Mouse (Mus musculus): ENCODE measurements at regions not wholly inside any gene's neighbourhood (a gene's known extent, or its start where the extent isn't known, plus 50 kb on each side); places are given as distances from the start of the nearest gene placed in this dataset.

DNA sequence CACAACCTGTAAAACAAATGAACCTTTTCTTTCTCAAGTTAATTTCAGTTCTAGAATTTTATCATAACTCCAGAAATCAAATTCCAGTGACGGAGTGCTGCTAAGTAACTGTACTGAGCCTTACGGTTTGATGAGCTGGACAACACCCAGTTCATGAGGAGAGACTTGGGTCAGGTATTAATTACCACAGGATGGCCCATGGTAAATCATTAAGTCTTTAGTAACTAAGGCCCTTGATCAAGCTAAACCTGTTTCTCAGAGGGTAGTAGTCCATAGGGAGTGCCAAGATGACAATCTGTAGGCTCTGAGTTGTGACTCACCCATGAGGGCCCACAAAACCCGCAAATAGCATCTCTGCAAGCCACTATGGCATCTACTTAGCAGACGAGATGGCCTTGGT is 101.1 kb upstream of the Arhgap5 start:
- DNase-seq, result no peak

DNA sequence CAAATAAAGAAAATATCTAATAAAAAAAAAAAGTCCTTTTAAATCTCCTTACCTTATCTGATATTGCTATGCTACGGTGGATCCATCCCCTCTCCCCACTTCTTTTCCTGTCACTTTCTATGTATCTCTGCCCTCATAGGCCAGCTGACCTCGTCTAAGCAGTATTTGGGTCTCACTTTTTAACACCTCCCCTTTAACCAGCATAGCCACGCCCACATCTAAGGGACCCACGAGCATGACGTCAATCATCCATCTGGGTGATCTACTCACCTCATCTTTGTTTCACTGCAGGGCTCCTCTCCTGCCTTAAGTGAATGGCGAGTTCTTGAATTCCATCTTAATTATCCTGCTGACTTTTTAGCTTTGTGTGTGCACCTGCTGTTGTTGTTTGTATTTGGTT is 97.4 kb upstream of the Arhgap5 start:
- no peak for DNase-seq

DNA sequence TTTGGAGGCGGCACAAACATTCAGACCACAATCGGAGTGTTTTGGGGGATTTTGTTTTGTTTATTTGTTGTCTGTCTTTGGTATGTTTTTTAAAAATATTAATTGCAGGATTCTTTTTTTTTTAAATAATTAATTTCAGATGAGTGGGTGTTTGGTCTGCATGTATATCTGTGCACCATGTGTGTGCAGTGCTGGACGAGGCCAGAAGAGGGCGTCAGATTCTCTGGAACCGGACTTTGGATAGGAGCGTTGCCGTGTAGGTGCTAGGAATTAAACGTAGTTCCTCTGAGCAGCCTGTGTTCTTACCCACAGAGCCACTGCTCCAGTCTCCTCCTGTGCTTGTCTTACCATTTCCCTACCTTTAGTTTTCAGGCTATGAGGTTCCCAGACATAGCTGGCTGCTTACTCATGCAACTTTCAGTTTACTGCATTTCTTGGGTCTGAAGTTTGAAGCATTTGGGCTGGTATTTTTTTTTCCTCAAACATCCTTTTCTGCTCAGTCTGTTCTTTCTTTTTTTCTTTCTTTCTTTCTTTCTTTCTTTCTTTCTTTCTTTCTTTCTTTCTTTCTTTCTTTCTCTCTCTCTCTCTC is 95.4 kb upstream of the Arhgap5 start:
- DNase-seq, result no peak

DNA sequence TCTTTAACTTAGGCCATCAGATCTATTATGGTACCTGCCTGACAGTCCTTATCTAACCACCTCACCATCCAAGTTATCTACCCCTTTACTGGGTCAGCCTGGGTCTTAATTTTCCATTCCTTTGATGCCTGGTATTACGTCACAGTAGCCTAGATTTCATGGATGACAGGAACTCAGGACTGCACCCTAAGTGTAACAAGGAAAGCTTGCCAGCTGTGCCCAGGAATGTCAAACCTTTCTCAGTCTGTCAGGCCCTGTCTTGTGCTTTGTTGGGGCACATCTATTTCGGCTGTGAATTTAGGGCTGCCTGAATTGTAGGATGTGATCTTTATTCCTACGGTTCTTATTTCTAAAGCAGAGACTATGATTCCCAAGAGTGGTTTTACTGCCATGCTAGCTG is 94.6 kb upstream of the Arhgap5 start:
- DNase-seq, result no peak

DNA sequence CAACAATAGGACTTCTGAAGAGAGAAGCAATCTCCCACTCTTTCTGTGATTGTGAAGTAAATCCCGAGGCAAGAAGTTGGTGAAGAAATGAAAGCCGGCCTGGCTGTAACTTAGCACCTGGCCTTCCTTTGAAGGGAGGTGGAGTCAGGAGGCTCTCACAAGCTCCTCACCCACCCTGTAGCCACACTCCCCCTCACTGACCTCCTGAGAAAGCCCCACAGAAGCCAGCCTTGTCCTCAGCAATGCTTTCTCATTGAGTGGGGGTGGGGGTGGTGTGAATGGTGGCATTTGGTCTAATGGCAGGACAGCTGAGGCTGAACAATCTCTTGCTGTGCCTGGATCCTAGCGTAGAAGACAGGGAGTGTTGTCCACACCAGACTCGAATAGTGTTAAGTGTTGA is 91.6 kb upstream of the Arhgap5 start:
- no peak for DNase-seq

DNA sequence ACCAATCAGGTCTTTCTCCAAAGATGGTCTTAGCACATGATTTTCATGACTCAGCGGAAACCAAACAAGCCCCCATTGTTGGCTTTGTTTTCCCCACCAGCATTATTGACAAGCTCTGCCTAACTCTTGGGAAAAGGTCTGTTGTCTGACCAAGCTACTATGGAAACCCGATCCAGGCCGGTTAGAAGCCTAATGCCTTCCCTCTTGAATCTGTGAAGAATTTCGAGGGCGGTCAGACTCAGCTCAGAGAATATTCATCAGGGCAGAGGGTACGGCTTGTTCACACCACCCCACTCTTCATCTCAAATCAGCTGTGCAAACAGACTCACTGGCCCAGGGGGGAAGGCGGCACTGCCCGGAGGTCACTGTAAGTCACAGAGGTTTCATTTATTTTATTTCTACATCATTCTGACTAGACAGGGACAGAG is 90.7 kb upstream of the Arhgap5 start:
- DNase-seq, result peak; percentile 70

DNA sequence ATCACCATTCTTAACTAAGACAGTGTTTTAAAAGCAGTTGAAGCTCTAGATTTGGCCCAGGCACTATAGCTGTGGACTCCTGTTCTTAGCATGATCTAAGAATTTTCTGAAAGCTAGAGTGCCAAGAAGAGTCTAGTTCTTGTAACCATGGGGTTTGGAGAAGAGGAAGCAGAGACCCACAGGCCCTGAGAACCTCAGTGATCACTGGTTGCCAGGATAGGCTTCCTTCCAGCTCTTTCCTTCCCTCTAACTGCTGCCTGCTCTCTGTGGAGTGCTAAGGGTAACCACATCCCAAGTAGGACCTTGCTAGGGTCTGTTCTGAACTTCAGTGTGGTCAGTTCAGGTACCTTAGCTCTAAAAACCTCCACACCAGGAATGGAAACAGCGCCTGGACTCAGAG is 81.0 kb upstream of the Arhgap5 start:
- no peak for DNase-seq

DNA sequence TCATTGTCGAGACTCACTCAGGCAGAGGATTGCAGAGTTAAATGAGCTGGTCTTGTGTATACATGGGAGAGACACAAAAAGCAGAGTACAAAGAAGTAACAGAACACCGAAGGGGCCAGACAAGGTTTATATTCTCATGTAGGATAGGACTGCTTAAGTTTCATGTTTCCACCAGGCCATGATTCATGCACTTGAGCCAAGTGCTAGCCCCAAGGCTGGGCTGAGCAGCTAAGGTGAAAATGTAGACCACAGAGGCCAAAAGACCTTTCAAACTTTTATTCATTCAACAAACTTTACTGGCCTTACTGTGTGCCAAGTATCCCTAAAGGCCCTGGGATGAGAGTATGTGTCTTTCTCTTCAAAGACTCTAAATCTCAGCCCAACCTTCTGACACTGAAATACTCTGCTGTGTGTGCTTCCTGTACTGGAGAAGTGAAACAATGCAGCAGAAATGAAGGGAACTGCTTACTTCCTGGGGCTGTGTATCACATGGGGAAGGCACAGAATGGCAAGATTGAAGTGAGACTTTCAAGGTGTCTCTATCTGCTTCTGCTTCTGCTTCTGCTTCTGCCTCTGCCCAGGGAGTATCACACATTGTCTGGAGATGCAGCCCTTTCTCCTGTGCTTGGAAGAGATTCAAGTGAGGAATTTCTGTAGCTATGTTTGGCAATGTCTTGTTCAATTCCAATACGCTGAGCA is 79.3 kb upstream of the Arhgap5 start:
- no peak for DNase-seq

DNA sequence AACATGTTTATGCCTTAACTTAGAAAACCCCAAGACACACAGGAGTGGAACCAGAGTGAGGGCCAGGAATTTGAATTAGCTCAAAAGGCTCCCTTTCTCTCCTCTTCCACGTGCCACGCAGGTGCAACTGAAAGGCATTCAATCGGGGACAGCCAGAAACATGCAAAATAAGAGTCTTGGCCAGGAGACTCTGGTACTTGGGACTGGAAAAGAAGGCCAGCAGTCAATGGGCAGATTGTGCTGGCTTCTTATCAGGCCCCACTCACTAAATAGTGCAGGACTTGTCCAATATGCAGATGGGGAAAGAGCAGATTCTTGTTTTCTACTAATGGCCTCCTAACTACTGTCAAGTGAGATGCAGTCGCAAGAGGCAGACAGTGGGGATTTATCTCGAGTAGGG is 73.8 kb upstream of the Arhgap5 start:
- DNase-seq, result no peak

DNA sequence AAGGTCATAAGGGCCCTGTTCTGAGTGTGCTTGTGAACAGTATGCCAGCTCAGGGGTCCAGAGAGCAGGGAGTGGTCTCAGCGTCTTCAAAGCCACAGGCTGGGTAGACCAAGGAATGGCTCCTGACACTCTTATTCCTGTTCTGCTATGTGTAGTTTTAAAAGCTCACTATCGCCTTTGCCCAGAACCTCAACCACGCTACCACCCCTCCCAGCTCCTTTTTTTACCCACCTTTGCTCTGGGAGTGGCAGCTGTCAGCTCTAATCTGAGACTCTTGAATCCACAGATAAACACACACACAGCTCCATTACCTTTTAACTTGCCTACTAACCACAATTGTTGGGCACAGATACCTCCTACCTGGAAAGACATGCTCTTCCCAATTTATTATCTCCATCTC is 71.8 kb upstream of the Arhgap5 start:
- no peak for DNase-seq

DNA sequence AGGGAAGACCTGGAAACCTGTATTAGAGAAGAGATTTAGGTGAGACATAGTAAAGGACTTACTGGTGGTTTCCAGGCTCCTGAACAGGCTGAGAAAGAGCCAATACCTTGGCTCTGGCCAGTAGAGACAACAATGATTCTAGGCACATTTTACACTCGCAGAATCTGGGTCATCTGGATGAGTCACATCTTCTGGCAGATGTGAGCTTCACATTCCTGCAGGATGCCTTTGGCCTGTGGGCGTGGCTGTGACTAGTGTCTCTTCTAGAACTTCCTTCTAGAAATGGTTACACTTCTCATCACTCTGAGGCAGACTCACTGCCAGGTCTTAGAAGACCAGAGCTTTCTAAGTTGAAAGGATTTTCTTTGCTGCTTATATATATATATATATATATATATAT is 69.8 kb upstream of the Arhgap5 start:
- peak; percentile 16 for DNase-seq

DNA sequence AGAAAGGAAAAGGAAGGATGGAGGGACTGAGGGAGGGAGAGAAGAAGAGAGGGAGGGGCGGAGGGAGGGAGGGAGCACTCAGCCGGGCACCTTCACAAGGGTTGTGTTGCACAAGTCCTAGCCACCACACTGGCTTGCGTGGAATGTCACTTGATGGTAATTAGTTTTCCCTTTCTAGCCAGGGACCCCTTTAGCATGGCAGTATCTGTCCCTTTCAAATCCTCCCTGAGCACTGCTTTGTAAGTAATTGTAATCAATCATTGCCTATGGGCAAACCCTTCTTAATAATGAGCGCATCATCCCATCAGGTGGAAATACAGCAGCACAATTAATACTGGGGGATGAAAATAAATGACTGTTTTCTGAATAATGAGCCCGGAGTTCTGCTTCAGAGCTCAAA is 68.5 kb upstream of the Arhgap5 start:
- peak; percentile 47 for DNase-seq

DNA sequence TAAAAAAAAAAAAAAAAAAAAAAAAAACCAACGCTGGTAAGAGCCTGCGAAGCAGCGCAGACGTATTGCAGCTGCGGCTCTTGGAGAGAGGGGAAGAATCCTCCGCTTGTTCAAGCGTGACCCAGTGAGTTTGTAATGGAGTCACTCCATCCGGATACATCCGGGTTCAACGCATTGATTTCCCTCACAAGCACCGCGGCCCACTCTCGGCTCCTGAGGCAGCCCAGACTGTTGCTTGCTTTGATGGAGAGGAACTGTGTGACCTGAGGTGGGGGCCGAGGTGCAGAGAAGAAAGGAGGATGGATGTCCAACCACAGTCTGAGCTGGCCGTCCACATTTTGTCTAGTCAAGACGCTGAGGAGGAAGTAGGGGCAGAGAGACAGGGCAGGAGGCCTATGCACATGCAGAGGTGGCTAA is 68.0 kb upstream of the Arhgap5 start:
- DNase-seq, result peak; percentile 69

DNA sequence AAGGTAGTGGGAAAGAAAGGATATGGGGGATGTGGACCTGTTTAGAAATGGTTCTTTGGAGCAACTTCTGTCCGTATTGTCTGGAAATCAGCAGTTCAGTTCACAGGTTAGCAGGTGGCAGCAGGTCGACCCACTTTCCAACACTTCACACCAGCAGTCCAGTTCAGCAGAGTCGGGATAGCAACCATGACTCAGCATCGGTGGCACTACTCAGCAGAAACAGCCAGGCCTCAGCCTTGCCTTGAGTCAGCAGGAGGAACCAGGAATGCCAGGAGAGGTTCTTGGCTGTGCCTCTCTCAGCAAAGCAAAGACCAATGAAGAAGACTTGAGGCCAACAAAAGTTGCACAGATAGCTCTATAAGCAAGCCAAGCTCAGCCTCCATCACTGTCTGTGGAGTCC is 66.8 kb upstream of the Arhgap5 start:
- peak; percentile 24 for DNase-seq

DNA sequence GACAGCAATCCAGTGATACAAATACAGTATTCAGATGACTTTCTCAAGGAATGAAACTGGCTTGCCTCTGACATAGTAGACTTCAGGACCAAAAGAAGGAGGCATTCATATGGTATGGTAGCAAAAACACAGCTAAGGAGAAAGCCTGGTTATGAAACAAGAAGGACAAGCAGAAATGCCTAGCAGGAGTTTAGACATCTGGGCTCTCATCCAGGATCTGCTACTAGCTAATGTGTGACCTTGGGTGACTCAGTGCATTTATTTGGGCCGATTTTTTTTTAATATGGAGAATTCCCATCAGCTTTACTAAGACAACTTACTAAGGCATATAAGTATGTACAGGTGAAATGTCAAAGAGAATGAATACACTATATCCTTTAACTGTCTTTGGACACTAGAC is 64.5 kb upstream of the Arhgap5 start:
- DNase-seq, result no peak

DNA sequence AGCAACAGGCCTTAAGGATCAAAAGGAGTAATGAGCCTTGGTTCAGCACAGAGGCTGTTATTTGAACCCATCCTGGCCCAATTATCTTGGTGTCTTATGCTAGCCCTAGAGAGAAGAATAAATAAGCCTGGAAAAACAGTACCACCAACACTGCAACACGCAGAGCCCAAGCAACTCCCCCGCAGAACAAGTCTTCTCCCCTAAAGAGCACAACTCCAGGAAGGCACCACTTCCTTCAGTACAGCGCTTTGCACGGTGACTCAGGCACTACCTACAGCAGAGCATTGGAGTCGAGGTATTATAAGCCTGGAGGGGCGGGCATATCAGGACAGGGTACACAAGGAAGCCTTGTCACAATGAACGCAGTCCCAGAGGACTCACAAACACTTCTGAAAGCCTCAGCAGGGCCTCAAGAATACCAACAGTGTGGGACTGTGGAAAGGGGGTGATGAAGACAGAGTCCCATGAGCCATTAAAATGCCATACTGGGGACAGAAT is 62.9 kb upstream of the Arhgap5 start:
- no peak for DNase-seq

DNA sequence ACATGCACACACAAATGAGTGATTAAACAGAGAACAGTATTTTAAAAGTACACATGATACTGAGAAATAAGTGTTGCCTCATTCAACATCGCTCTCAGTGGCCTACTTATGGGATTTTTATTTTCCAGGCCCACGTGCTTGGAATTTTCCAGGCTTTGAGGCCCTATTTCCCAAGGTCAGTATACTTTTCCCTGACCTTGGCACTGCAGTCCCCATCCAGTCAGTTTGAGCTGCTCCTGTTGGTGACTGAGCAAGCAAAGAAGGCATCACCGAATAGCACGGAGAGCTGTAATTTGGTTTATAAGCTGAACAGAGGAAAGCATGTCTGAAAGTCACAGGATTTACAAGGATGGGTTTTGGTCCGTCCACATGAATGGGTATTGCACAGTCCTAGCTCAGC is 61.4 kb upstream of the Arhgap5 start:
- DNase-seq, result no peak

DNA sequence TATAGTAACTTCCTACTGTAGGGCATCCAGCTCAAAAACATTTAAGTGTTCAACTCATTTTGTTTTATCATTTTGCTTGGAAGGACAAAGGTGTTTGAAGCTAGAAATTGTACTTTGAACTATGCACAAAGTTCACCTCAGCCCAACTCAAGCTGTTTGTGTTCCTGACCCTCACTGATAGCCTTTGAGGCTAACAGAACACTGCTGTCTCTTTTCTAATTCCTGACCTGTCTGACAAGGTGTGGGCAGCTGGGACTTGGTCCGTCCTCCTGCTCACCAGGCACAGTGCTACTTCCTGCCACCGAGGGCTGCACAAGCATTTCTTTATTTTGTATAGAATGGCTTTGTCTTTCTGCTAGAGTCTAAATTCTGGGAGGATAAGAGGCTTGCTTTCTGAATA is 58.0 kb upstream of the Arhgap5 start:
- no peak for DNase-seq

DNA sequence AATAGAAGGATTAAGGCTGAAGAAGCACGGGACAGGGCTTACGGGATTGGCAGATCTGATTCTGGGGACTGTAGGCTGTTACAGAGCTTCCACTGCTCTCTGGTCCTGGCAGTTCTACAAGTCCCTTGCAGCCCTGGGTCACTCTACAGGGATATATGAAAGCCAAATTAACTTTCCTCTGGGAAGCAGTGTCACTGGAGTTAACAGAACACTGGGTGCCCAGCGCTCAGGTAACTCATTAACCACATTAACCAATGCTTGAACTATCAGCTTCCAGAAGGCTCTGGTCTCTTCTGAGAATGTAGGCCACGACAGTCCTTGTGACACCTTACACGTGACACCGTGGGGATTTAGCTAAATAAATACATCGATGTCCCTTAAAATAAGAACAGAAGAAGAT is 57.3 kb upstream of the Arhgap5 start:
- DNase-seq, result no peak

DNA sequence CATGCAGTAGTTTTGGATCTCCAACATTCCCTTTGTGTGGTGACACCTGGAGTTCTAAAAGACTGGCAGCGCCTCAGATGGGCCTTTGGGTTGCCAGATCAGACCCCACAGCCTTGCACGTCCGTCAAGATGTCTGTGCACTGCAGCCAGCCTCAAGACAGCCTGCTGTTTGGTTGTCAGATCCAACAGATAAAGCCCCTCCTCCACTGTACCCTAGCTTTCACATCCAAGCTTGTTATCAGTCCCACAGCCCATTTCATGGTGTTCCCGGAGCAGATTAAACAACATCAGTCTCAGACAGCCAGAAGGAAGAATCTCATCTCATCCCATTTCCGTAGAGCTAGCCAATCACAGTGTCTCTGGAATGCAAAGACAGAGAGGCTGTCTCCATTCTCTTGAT is 56.3 kb upstream of the Arhgap5 start:
- no peak for DNase-seq

DNA sequence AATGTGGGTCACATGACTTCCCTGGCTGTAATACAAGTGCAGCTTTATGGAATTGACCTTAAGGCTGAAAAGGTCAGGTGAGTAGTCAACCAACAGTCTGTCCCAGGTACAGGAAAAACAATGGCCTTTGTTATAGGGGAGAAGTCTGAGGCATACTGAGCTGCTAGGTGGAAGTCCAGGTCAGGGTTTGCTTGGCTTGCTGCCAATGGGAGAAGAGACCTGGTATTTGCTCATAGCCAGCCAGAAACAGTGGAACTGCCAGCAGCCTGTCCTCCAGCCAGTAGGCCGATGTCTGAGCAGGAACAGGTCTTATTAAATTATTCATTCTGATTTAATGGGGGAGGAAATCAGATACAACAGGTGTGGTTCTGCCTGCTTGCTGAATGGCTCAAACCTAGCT is 55.6 kb upstream of the Arhgap5 start:
- peak; percentile 11 for DNase-seq

DNA sequence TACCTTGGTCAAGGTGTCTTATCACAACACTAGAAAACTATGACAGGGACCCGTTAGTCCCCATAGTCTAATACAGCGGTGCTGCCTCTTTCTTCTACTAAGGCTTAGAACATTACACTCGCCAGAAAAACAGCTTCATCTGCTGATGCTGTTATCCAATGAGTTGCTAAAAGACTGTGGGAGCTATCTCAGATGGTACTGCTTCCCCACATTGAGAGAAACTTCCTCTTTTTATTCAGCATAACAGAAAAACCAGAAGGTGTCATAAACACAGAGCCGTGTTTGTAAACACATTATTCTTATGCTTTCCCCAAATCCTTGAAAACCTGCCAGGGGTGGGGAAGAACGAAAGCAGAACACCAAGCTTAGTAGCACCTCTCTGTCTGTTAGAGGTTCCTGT is 49.9 kb upstream of the Arhgap5 start:
- no peak for DNase-seq

Data from retina, postnatal 1 day (tissue).